Mouse (Mus musculus): ENCODE results near the gene Zdhhc23. TPM values are rescaled to one million over a fixed set of nuclear protein-coding genes. Genes with fewer than 3 reads are reported as not detected.

The Zdhhc23 gene
- total RNA-seq (2021): under 1 TPM; 0.28 to 0.38 TPM

DNA sequence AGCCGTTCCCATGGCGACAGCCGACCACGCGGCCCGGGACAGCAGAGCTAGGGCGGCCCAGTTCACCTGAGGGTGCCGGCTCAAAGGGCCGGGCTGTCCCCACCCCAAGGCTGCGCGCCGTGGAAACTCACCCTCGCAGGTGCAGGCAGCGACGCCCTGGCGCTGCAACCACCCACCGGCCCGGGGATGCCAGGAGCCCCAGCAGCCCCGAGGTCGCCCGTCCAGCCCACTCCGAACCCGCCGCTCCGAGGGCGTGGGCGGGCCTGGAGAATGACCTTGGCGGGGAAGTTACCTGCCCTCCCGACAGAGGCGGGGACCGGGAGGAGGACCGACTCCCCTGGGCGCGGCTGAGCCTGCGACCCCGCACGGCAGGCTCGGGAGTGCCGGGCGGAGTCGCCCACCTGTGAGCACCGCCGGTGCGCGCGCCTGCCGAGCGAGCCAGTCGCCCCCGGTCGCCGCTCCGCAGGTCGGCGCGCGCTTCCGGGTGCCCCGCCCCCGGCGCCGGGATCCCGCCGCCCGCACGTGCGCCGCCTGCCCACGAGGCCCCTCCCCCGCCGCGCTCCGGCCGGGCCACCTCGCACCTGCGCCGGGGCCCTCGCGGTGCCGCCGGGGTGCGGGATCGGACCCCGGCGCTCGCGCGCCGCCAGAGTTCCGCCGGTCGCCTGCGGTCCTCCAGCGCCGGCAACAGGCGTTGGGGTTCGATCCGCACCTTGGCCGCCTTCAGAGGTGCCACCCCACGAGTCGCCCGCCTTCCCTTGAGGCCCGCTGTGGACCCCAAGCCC lies at the start of gene Zdhhc23:
Gene Zdhhc23, minus strand, starts transcription at position 464 of the 782 bp plus-strand sequence.
- intact Hi-C loops (cut with DNase I): no loop called here

DNA sequence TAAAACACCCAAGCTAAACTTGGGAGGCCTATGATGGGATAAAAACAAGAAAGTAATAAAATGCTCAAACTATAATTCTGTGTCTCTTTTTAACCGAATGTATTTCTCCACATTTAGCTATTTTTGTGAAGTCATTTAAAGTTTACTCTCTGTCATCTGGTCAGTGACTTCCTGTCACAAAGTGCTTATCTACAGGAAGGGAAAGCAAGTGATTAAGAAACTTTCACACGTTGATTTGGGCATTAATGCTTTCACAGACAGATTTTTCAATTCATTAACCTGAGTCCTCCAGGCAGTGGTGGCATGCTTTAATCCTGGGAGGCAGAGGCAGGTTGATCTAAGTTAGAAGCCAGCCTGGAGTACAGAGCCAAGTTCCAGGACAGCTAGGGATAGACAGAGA lies 49.7 kb upstream of the Zdhhc23 start:
- no peak for DNase-seq
- intact Hi-C loops (cut with DNase I): no loop called here

More for the DNA sequence above, at the start of gene Zdhhc23:
- peak; percentile 18 to 20 for DNase-seq

DNA sequence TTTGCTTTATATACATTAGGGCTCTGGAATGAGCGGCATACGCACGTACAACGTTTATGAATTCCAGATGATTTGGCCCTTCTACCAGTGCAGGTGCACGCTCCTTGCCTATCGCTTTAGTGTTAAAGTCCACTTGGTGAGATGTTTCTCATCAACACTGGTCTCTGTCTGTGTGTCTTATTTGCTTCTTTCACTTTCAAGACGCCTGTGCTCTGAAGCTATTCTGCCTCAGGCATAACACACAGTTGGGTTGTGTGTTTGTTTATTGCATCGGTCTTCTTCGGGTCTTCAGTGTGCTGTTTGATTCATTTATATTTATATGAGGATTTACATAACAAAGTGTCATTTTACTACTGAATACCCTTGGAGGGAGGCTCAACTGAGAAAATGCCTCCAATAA lies 47.2 kb upstream of the Zdhhc23 start:
- intact Hi-C loops (cut with DNase I): no loop called here
- DNase-seq: no peak

DNA sequence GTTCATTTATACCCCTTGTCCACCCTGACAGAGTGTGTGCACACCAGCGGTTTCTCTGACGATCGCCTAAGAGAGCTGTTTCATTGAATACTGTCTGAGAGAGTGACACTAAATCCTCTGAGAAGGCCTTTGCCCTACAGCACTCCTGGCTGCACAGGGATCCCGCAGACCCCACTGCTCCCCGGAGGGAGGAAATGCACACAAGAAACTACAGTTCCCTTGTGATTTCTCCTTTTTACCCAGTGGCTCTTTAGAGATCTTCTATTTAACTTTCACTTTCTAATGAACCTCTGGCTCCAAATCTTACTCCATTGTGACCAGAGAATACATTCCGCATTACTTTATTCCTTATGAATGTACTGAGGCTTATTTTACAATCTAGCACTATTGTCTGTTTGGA lies 46.6 kb upstream of the Zdhhc23 start:
- no peak for DNase-seq
- intact Hi-C loops (cut with DNase I): no loop called here

DNA sequence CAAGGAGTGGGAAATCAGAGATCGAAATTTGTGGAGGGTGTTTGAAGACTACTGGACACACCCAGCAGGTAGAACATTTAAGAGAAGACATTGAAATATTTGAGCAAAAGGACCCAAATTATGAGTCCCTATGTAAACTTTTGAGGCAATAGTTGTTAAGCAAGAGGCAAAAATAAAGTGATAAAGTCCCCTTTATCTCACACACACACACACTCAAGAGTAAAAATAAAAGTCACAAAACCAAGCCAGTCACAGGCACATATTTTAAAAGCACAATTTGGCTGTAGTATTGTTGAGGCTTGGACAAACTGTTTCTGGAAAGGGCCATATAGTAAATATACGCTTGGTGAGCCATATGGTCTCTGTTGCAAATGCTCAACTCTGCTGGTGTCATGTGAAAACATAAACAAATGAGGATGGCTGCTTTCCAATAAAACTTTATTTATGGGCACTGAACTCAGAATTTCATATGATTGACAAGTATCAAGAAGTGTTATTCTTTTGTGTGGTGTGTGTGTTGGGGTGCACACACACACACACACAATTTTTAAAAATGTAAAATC lies 39.5 kb upstream of the Zdhhc23 start:
- DNase-seq: no peak
- intact Hi-C loops (cut with DNase I): no loop called here

DNA sequence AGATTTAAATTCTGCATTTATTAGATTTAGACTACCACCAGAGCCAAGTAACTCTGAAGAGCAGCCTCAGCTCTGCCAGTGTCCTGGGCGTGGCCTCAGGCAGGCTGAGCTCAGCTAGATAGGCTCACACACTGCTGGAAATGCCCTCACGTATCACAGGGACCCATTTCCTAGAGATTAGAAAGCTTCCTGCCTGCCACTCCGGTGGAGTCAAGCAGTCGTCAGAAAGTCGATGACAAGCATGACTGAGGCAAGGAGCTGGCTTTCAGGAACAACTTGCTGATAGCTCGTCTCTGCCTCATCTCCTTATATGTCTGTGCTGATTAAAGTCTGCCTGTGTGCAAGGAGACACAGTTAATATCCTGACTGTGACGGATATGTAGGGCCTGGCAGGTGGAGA lies 38.8 kb upstream of the Zdhhc23 start:
- intact Hi-C loops (cut with DNase I): no loop called here
- DNase-seq: no peak

DNA sequence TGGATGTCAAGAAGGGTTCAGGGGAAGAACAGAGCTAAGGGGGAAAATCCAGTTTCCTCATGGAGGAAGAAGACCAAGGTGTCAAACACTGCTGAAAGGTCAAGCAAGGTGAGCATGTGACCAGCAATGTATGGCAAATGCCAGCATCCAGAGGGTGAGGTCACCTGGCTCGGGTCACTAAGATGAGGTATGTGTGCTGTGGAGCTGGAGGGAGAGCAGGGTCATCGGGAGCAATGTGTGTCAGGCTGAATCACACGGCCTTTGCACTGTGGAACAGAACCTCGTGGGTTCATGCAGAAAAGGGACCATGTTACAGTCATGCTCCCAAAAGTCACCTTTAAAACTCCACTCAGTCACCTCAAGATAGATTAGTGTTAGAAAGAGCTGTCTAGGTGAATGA lies 38.1 kb upstream of the Zdhhc23 start:
- intact Hi-C loops (cut with DNase I): no loop called here
- DNase-seq: no peak

DNA sequence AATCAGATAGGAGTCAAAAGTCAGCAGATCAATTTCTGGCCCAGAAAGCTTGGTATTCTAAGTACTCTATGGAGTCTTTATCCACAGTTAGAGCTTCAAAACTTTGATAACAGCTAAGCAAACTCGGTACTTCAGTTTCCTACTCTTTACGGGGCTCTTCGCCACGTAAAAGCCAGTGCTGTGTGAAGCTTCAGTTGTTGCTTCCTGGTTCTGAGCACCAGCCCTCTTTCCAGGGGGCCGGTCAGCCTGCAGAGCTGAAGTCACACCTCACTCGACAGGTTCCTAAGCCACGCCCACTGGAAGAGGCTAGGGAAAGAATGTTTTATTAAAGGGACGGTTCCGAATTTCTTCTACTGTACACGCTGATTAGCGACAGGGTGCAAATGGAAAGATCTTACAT lies 36.6 kb upstream of the Zdhhc23 start:
- DNase-seq: peak; percentile 10 to 12
- intact Hi-C loops (cut with DNase I): no loop called here

DNA sequence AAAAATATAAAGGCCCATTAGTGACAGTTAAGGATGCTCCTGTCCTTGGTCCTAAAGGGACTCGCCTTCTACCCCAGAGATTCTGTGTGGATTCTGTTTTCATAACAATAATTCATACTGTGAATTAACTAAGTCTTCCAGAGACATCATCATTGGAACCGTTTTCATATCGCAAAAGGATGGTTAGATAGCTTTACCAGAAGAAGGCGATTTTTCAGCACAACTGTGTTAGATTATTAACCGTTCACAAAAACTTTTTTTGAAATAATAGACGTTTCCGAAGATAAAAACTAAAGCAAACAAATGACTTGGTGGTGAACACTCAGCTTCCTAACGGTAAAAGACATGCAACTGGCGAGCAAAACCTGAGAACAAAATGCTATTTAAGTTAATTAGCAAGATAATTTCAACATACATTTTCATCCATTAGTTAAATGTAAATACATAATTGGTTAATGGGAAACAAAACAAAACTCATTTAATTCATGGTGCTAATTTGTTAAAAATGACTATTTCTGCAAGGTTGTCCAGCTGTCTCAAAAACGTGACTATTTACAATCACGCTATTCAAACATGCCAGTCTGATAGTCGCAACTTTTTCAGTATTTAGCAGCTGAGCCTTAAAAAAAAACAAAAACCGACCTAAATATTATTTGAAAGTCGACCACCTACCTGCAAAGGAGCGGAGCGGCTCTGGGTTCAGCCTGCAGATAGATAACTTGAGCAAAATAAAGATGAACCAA lies 36.0 kb upstream of the Zdhhc23 start:
- intact Hi-C loops (cut with DNase I): no loop called here
- no peak for DNase-seq

DNA sequence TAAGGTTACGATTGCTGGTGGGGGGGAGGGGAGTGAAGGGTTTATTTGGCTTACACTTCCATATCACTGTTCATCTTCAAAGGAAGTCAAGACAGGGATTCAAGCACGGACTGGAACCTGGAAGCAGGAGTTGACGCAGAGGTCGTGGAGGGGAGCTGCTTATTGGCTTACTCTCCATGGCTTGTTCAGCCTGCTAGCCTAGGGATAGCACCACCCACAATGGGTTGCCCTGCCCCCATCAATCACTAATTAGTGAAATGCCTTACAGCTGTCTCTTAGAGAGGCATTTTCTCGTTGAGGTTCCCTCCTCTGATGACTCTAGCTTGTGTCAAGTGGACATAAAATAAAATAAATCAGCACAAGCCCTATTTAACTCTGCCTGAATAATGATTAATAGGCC lies 31.4 kb upstream of the Zdhhc23 start:
- intact Hi-C loops (cut with DNase I): no loop called here

DNA sequence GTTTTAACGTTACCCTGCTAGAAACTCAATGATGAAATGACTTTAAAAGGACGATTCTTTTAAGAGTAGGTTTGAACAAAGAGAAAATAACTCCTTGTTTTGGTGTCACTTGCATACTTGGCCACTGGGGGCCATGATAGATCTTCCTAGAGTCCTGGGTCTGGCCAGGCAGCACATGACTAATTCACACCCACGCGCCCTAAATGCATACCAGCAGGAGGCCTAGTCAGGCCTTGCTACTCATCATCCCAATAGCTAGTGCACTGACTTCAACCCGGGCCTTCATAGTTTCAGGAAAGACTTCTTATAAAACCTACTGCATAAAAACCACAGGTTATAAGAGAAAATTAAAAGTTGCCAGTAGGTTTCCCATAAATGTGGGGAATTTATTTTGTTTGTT lies 22.5 kb upstream of the Zdhhc23 start:
- DNase-seq: no peak
- intact Hi-C loops (cut with DNase I): no loop called here

More for the DNA sequence above, 31.4 kb upstream of the Zdhhc23 start:
- DNase-seq: no peak

DNA sequence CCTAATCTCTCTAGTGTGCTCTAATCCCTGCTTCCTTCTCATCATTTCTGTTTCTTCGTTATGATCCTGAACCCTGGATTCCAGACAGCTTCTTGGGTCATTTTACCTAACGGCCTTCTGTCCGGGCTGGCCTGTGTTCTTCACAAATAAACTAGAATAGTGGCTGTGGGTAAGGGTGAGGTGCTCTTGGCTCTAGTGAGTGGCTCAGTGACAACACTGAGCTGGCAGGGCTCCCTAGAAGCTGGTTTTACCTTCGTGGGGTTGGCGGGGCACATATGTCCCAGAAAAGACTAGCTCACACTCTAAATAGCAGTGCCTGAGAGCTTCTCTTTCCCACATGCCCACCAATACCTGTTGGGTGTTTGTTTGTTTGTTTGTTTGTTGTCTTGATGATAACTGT lies 19.9 kb upstream of the Zdhhc23 start:
- intact Hi-C loops (cut with DNase I): no loop called here
- DNase-seq: no peak

DNA sequence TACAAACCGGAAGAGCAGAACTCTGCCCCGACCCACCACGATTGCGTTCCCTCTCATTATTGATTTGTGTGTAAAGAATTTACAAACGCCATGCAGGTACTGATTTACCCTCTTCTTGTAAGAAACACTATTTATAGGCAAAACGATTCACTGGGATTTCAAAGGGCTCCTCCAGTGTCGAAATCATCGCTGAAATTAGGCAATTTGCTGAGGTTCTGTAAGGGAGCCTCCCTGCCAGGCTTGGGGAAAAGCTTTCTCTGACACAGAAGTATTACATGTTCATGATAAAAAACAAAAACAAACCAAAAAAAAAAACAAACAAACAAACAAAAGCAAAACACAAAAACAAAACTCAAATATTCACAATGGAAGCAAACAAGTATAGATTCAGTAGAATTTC lies 19.5 kb upstream of the Zdhhc23 start:
- no peak for DNase-seq
- intact Hi-C loops (cut with DNase I): no loop called here

DNA sequence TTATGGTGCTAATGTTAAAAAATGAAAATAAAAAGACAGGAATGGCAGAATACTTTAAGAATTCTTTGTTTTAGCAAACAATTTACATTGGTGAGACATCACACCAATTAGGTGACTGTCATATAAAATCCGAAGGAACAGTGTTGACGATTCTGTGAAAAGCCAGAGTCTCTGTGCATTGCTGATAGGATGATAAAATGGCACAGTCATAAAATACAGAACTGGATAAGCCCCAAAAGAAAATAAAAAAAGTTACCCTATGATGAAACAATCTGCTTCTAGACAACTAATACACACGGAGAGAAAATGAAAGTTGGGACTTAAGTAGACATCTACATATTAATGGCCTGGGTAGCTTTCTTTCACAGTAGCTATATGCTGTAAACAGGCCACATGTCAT lies 15.0 kb upstream of the Zdhhc23 start:
- intact Hi-C loops (cut with DNase I): no loop called here
- DNase-seq: no peak

DNA sequence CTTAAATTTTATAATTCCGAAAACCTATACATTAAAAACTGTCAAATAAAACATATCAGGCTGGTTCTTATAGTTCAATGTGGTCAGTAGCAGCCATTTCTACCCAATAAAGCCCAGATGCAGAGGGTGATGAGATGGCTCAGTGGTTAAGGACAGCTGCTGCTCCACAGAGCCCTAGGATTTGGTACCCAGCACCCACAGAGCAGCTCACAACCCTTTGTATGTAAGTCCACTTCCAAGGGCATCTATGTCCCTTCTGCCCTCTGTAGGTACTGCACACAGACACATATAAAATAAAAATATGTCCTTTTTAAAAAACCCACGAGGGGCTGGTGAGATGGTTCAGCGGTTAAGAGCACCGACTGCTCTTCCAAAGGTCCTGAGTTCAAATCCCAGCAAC lies 6.7 kb upstream of the Zdhhc23 start:
- DNase-seq: no peak
- intact Hi-C loops (cut with DNase I): no loop called here

DNA sequence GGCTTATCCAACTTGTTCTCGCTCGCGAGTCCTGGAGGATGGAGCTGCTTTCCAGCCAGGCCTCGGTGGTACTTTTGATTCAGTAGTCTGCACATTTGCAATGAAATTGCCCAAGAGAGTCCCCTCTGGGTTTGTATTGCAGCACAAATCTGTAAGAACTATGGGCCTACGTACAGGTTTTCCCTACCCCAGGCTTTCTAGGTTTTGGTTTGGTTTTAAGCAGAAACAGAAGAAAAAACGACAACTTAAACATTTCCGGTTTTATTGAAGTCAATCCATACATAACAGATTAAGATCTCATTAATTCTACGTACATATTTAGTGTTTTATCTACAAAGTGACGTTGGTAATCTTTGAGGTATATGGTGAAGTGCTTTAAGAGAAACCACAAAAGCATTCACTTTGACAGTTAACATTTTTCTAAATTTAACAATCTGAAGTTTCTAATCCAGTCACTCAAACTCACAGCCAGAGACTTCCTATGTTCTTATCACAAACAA lies 569 bp upstream of the Zdhhc23 start:
- no peak for DNase-seq
- intact Hi-C loops (cut with DNase I): no loop called here

DNA sequence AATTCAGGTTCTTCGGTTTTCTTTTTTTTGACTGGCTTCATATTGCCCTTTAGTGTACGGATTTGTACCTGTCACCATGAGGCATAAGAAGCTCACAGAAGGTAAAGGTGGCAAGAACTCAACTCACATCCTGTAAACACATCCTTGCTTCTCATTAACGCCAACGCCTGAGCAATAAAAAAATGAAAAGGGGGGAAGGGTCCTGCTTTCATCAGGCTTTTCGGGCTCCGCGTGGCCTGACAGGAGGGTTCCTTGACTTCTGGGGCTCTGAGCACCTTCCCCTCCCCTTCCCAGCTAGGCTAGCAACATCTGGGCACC lies 622 bp downstream of the Zdhhc23 start:
- DNase-seq: no peak
- intact Hi-C loops (cut with DNase I): no loop called here

DNA sequence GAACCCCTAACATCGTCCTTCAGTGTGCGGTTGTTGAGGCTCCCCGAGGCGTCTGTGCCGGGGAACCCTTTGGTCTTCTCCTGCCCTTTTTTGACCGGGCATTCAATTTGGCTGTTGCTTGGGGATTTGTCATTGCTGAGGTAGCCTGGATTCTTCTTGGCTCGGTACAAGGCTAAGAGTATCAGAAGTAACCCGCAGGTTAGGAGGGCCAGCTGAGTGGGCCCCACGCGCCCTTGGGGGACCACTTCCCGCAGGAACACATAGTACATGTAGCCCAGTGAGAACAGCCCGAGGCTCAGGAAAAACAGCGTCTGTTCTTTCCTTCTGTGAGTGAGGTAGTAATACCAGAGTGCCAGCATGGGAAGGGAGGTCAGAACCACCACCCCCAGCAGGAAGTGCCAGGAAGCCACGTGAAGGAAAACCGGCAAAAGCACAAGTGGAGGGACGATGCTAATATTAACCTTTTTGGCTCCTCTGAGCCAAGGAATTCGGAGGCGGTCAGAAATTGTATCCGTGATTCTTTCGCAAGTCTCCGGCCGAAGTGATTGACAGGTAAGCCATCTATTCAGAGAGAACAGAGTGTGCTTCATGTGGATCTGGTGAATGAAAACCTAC lies 5.9 kb downstream of the Zdhhc23 start:
- no peak for DNase-seq
- intact Hi-C loops (cut with DNase I): no loop called here

DNA sequence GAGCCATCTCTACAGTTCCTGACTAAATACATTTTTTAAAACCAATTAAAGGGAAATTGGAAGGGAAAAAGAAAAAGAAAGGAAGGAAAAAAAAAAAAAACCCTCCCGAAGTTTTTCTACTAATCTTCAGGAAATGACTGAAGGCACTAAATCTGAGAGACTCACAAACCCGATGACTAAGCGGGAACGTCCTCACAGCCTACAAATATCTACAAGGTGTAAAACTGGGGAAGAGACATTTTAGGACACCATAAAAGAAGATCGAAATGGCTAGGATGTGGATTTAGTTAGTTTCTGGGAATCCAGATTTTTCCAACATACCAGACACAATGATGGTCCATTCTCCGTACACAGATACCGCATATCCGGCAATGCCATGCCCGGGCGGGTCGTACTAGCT lies 6.4 kb downstream of the Zdhhc23 start:
- intact Hi-C loops (cut with DNase I): no loop called here
- no peak for DNase-seq

DNA sequence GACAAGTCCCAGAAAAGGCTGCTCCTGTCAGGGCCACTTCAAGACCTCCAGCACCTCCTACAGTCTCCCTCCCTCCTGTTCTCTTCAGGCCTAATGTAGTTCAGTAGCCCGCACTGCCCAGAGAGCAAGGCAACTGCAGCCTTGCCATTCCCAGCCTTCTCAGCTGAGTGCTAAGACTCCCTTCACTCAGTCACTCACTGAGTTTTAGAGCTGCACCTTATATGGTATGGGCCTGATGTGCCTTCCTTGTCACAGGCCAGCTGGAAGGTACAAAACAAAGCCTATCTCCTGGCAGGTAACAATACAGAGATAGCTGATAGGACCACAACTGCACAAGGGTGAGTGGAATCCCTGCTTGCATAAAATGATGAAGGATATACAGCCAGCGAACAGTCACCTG lies 7.2 kb downstream of the Zdhhc23 start:
- no peak for DNase-seq
- intact Hi-C loops (cut with DNase I): no loop called here

DNA sequence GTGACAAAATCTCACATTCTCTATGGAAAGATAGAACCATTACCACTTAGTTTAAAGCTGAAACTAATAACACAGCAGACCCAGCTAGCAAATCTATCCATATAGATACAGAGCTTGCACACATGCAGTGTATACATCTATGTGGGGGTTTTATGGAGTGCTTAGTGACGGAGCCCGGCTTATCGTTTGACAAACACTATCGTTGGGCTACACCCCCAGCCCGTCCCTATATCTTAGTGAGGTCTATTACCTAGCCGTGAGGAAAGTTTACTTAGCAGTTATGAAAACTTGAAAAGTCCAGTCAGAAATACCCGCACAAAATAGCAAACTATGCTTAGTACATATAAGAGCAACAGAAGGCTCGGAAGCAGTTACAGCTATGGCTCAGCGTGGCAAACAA lies 7.8 kb downstream of the Zdhhc23 start:
- intact Hi-C loops (cut with DNase I): no loop called here
- no peak for DNase-seq

DNA sequence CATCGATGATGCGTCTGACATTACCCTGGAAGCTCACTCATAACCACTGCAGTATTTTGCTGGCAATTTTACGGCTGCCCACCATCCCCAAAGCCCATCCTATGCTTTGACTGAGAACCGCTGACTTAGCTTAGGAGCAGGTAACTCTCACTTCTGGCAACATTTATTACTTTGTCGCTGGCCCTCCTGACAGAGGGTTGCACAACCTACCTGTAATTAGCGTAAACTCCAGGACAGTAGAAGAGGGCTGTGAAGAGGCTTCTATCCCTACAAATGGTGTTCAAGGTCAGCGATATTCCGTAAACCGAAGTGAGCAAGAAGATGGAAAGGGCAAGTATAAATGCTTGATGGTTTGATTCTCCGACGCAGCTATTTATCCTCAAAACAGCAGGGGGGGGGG lies 8.4 kb downstream of the Zdhhc23 start:
- no peak for DNase-seq
- intact Hi-C loops (cut with DNase I): no loop called here

Measured in heart, postnatal 36 days (tissue).